Mouse (Mus musculus) embryonic fibroblast, embryonic 13.5 days (primary cell): ENCODE measurements at regions not wholly inside any gene's neighbourhood (a gene's known extent, or its start where the extent isn't known, plus 50 kb on each side); places are given as distances from the start of the nearest gene placed in this dataset.
A peak's percentile ranks its signal among the peaks of the same experiment; 100 is the strongest.
"Not testable (repeated sequence)": the region's sequence is repeated elsewhere in the genome, so short reads cannot be mapped to it uniquely, and the experiment has no call there.

ENCODE experiments used
- H3K27ac ChIP-seq: 2 replicates; pipeline ENCODE4 v1.5.1; 2012; ENCODE audit warnings: low read length, control low read depth, inconsistent platforms; ENCODE audit not compliant: insufficient read depth
- H3K4me1 ChIP-seq: 2 replicates; pipeline ENCODE4 v1.6.1; 2011; ENCODE audit warnings: low read length; ENCODE audit not compliant: control insufficient read depth, insufficient read depth
- H3K4me3 ChIP-seq: 2 replicates; pipeline ENCODE4 v1.5.1; 2011; ENCODE audit warnings: mild to moderate bottlenecking, control low read depth, low read length; ENCODE audit not compliant: insufficient read depth
- CTCF ChIP-seq: IDR thresholded peaks from 2 replicates; pipeline ENCODE4 v1.5.1; 2011; ENCODE audit warnings: mild to moderate bottlenecking, control low read depth, low read length, moderate library complexity, borderline replicate concordance; ENCODE audit not compliant: insufficient read depth
- POLR2A ChIP-seq: IDR thresholded peaks from 2 replicates; pipeline ENCODE4 v1.6.1; 2011; ENCODE audit warnings: low read depth, mild to moderate bottlenecking, control low read depth, low read length, moderate library complexity

DNA sequence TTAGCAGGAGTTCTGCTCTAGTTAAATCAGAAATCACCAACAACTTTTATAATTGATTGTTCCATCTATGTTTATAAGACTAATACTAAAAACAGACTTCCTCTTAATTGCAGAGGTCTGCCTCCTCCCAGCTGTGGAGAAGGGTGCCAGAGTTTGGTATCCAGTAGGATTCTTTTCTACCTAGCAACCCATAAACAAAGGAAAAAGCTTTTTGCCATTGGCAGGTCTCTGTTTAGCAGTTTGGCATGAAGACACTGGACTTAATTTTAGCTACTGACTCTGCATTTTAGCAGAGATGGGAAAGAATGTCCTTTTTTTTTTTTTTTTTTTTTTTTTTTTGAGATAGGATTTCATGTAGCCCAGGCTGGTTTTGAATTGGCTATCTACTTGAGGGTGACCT lies 1628.4 kb downstream of the A830018L16Rik start:
- no peak for TF ChIP-seq POLR2A
- TF ChIP-seq CTCF: no peak
- Histone ChIP-seq H3K4me1 (no peaks in the 10 kb centered on the region), H3K27ac (no peak overlapping the region), H3K4me3 (no peak overlapping the region)

DNA sequence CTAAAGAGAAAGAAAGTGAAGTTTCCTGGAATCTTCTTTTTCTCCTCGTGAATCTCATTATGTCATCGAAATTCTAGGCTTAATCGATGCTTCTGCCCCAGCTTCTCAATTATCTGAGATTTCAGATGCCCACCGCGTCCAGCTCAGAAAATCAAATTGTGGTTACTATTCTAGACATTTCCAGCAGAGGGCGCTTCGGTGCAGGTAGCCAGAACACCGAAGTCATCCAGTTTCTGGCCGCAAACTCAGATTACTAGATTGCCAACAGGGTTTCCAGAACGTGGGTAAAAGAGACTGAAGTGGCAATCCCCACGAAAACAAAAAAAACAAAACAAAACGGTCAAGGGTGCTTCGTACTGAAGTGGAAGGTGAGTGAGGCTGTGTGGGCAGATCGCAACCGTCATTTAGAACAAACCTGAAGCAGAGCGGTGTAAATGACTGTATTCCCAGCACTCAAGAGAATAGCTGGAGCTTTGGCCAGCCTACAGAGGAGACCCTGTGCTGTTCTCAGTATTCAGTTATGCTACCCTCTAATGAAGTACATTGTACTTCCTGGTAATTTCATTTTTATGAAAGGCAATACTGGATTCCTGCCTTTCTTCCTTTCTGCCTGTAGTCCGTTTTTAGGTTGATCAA lies 1636.4 kb downstream of the A830018L16Rik start:
- TF ChIP-seq CTCF (peak; percentile 28; the same call in 1 of the 2 replicates), POLR2A (no peak)
- H3K4me1 ChIP-seq: no peaks in the 10 kb centered on the region
- no peak overlapping the region for H3K27ac ChIP-seq
- H3K4me3 ChIP-seq: no peak overlapping the region

DNA sequence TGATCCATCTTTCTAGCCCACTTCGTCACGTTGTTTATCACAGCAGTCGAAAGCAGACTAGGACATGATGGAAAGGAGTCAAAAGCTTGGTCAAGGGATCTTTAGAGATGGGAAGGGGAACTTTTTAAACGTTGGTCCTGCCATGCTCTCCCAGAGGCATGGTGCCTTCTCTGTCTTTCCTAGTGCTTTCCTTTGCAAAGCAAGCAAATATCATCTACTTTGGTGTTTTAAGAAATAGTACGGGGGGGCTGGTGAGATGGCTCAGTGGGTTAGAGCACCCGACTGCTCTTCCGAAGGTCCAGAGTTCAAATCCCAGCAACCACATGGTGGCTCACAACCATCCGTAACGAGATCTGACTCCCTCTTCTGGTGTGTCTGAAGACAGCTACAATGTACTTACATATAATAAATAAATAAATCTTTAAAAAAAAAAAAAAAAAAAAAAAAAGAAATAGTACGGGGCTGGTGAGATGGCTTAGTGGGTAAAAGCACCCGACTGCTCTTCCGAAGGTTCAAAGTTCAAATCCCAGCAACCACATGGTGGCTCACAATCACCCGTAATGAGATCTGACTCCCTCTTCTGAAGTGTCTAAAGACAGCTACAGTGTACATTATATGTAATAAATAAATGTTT lies 1637.6 kb downstream of the A830018L16Rik start:
- not testable (repeated sequence) for H3K27ac ChIP-seq, H3K4me1 ChIP-seq, H3K4me3 ChIP-seq

DNA sequence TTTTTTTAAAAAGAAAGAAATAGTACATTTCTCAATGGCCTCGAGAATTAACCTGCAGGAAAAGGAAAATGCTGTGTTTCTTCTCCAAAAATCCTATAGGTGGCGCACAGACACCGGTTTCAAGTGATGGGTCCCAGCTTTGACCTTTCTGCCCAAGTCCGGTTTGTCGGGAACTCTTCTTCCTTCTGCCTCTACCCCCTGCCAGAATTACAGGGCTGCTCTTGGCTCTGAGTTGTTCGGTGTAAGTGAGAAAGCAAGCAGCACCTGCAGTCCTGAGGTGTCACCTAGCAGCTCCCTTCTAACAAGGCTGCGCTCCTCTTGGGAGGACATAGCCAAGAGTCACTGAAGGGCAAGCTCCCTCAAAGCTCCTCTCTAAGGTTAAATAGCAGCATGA lies 1638.2 kb downstream of the A830018L16Rik start:
- H3K4me3 ChIP-seq: 0 out of 2 replicates have a peak overlapping the region, but pooled peaks have one; percentile 1
- no peak overlapping the region for H3K27ac ChIP-seq
- TF ChIP-seq CTCF (no peak), POLR2A (no peak)
- H3K4me1 ChIP-seq: no peaks in the 10 kb centered on the region

DNA sequence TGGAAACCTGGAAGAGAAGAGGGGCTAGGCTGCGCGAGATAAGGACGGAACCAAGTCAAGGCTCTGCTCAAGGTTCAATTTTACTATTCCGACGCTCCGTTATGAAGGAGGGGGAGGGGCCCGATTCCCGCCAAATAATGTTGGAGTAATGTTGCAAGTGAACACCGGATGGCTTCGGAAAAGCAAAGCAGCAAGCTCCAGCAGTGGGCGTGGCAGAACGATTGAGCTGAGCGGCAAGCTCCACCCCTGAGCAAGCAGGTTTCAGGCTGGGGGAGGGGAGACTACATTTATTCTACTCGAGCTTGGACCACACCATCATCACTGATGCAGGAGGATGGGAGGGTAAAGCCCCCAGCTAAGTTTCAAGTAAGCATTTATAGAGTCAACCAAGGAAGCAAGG lies 1643.8 kb downstream of the A830018L16Rik start:
- no peaks in the 10 kb centered on the region for H3K4me1 ChIP-seq
- no peak overlapping the region for H3K27ac ChIP-seq
- H3K4me3 ChIP-seq: no peak overlapping the region
- TF ChIP-seq CTCF (no peak), POLR2A (no peak)

DNA sequence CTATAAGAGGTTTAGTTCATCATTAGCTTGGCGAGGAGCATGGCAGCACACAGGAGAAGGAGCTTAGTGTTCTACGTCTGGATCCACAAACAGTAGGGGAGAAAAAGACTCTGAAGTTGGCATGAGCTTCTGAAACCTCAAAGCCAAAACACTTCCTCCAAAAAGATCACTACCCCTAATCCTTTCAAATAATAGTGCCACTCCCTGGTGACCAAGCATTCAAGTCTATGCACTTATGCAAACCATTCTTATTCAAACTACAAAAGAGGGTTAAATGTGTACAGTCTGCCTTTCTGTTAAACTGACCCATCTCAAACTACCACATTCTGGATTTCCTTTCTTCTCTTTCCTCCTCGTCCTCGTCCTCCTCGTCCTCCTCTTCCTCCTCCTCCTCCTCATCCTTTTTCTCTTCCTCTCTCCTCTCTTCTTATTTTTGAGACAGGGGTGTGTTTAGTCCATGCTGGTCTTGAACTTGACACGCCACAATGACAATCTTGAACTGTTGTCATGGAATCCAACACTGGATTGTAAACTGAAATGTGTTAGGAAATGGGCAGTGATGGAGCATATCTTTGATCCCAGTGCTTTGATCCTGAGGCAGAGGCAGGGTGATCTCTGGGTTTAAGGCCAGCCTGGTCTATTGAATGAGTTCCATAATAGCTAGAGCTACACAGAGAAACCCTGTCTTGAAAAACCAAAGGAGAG lies 1645.9 kb downstream of the A830018L16Rik start:
- Histone ChIP-seq H3K27ac (no peak overlapping the region), H3K4me3 (no peak overlapping the region), H3K4me1 (no peaks in the 10 kb centered on the region)
- TF ChIP-seq POLR2A (no peak), CTCF (no peak)
